Mouse (Mus musculus) heart, embryonic 16.5 days (tissue): ENCODE measurements around the gene Plxnb3. TPM values are rescaled to one million over a fixed set of nuclear protein-coding genes. Genes with fewer than 3 reads are reported as not detected.
A peak's percentile ranks its signal among the peaks of the same experiment; 100 is the strongest.

Source experiments
- ATAC-seq: fragments of 200-750 bp; cut with Nextera tagmentation; replicated peaks from 2 replicates; pipeline ENCODE4 v1.8.0; 2017; ENCODE audit warnings: moderate number of reproducible peaks; ENCODE audit not compliant: insufficient read depth, low FRiP score; ENCODE audit errors: extremely low read depth
- H3K27ac ChIP-seq: fragments of 300-500 bp; sonication (generic); 2 replicates; pipeline ENCODE4 v1.5.1; 2014; ENCODE audit warnings: mild to moderate bottlenecking, low read length, control low read depth, moderate library complexity
- H3K27me3 ChIP-seq: fragments of 300-500 bp; sonication (generic); 2 replicates; pipeline ENCODE4 v1.6.1; 2014; ENCODE audit warnings: low read length, mixed read lengths; ENCODE audit not compliant: control insufficient read depth, insufficient read depth
- H3K36me3 ChIP-seq: fragments of 300-500 bp; sonication (generic); 2 replicates; pipeline ENCODE4 v1.6.1; 2014; ENCODE audit not compliant: control insufficient read depth, insufficient read depth
- H3K4me1 ChIP-seq: fragments of 300-500 bp; sonication (generic); 2 replicates; pipeline ENCODE4 v1.6.1; 2014; ENCODE audit warnings: low read length, mixed read lengths; ENCODE audit not compliant: control insufficient read depth, insufficient read depth
- H3K4me2 ChIP-seq: fragments of 300-500 bp; sonication (generic); 2 replicates; pipeline ENCODE4 v1.6.1; 2014; ENCODE audit warnings: low read depth, mild to moderate bottlenecking, control low read depth, low read length
- H3K4me3 ChIP-seq: fragments of 300-500 bp; sonication (generic); 2 replicates; pipeline ENCODE4 v1.5.1; 2014; ENCODE audit warnings: mild to moderate bottlenecking, control low read depth, low read length
- H3K9ac ChIP-seq: fragments of 300-500 bp; sonication (generic); 2 replicates; pipeline ENCODE4 v1.6.1; 2014; ENCODE audit warnings: low read length, control low read depth
- H3K9me3 ChIP-seq: fragments of 300-500 bp; sonication (generic); replicated peaks from 2 replicates; pipeline ENCODE4 v1.6.1; 2016; ENCODE audit warnings: low read length; ENCODE audit not compliant: control insufficient read depth
- WGBS: fragments of 180-500 bp; shearing (Covaris S2); extraction: QIAGEN DNeasy Blood & Tissue Kit; methylation state at CpG from one replicate; pipeline ENCODE4 v1.1.7; 2014; 5-methylcytosine and 5-hydroxymethylcytosine counted together
- polyA plus RNA-seq: library from polyadenylated mRNA; unstranded; fragments of >200 nt; fragmentation: Nextera tagmentation; extraction: Ambion mirVana; gene quantifications from 2 replicates; pipeline ENCODE4 v1.2.1, GENCODE M21; 2015

The Plxnb3 gene
- polyA plus RNA-seq, 1 experiment from 2014 or later, result 0.71 TPM

DNA sequence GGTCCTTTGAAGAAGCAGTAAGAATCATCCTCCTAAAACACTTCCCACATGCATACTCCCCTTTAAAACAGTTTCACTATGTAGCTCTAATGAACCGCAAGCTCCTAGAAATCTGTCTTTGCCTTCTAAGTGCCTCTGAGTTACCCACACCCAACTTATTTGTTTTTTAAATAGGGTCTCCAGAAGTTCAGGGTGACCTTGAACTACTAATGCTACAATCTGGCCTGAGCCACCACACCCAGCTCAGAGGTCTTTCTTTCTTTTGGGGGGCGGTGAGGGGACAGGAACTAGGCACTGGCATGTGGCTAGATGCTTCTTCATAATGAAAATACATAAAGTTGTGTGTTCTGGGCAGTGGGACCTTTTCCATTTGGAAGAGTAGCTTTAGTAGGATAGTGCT lies 40.6 kb downstream of the Plxnb3 start:
- Histone ChIP-seq H3K27ac (no peak overlapping the region), H3K36me3 (no peaks in the 10 kb centered on the region), H3K9ac (no peak overlapping the region), H3K4me1 (no peaks in the 10 kb centered on the region), H3K27me3 (no peaks in the 10 kb centered on the region; the same call in 1 of the 2 replicates), H3K4me3 (no peak overlapping the region), H3K9me3 (no peaks in the 10 kb centered on the region), H3K4me2 (no peak overlapping the region)
- 82% methylated on average over 2 of the region's 2 CpGs for WGBS
- ATAC-seq, result no peak

DNA sequence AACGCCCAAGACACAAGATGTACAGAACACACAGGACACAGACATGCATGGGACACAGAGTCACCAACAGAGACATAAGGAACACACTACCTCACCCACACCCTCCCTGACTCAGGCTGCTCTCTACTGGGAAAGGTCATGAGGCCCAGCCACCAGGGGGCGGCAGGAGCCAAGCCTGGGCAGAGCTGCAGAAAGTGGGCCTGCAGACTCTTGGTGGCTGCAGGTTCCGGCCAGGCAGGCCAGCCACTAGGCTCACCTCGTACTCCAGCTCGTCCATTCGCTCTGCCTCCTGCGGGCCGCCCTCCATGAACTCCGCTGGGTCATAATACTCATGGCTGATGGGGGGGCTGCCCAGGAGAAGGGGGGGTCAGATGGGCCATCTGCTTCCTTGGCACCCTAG lies 41.6 kb downstream of the Plxnb3 start:
- H3K9ac ChIP-seq, result no peak overlapping the region
- ATAC-seq, result peak; percentile 76
- no peaks in the 10 kb centered on the region for H3K36me3 ChIP-seq
- no peaks in the 10 kb centered on the region; the same call in 1 of the 2 replicates for H3K27me3 ChIP-seq
- H3K4me2 ChIP-seq, result no peak overlapping the region
- no peak overlapping the region for H3K27ac ChIP-seq
- H3K9me3 ChIP-seq, result no peaks in the 10 kb centered on the region
- H3K4me1 ChIP-seq, result no peaks in the 10 kb centered on the region
- WGBS, result 37% methylated on average over 8 of the region's 9 CpGs
- H3K4me3 ChIP-seq, result no peak overlapping the region

DNA sequence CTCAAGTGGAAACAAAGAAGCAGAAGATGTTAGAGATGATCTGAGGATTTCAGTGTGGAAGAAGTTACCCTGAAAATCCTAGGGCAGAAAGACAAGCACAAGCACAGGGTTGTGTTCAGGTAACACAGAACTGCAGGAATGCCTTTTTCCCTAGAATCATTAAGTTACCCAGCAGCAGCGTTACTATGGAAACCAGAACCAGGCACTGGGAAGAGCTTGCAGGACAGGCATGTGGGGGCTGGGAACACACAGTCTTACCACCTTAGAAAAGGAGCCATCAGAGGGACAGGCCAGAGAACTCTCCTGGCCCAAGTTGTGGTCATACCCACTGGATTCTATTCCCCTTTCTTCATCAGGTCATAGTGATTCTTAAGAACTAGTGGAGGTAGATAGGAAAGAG lies 48.9 kb downstream of the Plxnb3 start:
- Histone ChIP-seq H3K4me2 (no peak overlapping the region), H3K4me3 (no peak overlapping the region), H3K4me1 (no peaks in the 10 kb centered on the region), H3K9me3 (no peaks in the 10 kb centered on the region), H3K36me3 (no peaks in the 10 kb centered on the region), H3K9ac (no peak overlapping the region), H3K27ac (no peak overlapping the region), H3K27me3 (no peaks in the 10 kb centered on the region)
- WGBS, result 65% methylated on average over 1 of the region's 1 CpGs
- ATAC-seq, result no peak

DNA sequence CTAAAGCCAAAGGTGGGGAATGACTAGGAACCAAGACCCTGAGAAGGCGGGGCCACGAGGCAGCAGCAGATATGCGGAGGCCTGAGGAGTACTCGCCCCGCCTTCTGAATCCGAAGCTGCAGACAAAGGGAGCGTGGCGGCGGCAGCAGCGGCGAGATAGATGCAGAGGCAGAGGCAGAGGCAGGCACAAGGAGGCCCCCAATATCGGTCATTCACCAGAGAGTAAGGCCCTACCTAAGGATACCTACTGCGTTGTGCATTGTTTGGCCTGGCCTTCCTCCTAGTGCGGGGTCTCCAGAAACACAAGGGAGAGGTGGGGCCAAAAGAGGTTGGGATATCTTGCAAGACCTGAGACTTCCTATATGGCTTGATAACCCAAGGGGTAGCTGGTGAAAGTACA lies 58.2 kb downstream of the Plxnb3 start:
- Histone ChIP-seq H3K9ac (no peak overlapping the region; the same call in 1 of the 2 replicates), H3K27me3 (no peaks in the 10 kb centered on the region; the same call in 1 of the 2 replicates), H3K36me3 (no peaks in the 10 kb centered on the region), H3K27ac (no peak overlapping the region), H3K9me3 (no peaks in the 10 kb centered on the region), H3K4me2 (peak overlapping the region; percentile 56), H3K4me3 (peak overlapping the region; percentile 27), H3K4me1 (0 out of 2 replicates have a peak, but pooled peaks cover 2% of the 10 kb centered on the region)
- no peak for ATAC-seq
- 7% methylated on average over 14 of the region's 14 CpGs for WGBS

DNA sequence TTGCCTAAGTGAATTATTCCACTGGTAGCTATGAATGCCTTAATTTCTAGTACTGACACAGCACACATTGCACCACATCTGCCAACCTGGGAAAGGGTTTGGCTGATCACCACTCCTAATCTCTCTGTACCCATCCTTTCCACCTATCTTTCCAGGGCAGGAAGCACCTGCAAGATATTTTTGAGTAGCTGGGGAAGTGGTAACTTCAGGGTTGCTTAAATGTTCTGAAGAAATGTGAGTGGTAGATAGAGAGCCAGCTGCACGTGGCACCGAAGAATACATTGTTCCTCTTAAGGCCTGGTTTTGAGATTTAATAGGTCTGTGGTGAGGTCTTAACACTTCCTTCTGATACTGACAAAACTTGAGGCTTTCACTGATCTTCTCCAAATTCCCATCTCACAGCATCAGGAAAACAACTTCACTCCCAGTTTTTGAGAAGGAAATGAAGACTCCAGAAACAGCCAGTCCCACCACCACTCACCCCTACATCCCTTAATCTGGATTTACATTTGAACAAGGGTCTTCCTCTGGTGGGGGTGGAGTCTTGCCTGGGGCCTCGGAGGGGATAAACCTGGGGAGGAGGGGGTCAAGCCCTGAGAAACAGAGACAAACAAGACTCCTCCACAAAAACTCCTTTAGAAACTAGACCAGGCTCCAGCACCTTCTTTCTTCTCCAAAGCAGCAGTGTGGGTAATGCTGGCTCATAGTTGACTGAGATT lies 59.9 kb downstream of the Plxnb3 start:
- Histone ChIP-seq H3K27ac (no peak overlapping the region), H3K4me1 (0 out of 2 replicates have a peak, but pooled peaks cover 2% of the 10 kb centered on the region), H3K27me3 (no peaks in the 10 kb centered on the region; the same call in 1 of the 2 replicates), H3K36me3 (no peaks in the 10 kb centered on the region), H3K4me2 (no peak overlapping the region), H3K9ac (no peak overlapping the region), H3K4me3 (no peak overlapping the region), H3K9me3 (no peaks in the 10 kb centered on the region)
- no peak; the same call in 1 of the 2 replicates for ATAC-seq
- WGBS, result 48% methylated on average over 3 of the region's 3 CpGs

Other genes with a start within 250 kb of the Plxnb3 start
- 1.1 and 1.7 TPM in 2 replicates for gene Dusp9, start 117.7 kb upstream of the Plxnb3 start, polyA plus RNA-seq
- gene Pnck, start 97.0 kb upstream of the Plxnb3 start, polyA plus RNA-seq, result 9.1 and 11.1 TPM in 2 replicates
- 9.2 and 9.9 TPM in 2 replicates for gene Slc6a8, start 83.9 kb upstream of the Plxnb3 start, polyA plus RNA-seq
- 187 and 188 TPM in 2 replicates for gene Bcap31, start 40.9 kb upstream of the Plxnb3 start, polyA plus RNA-seq
- 18.0 and 19.4 TPM in 2 replicates for gene Abcd1, start 40.5 kb upstream of the Plxnb3 start, polyA plus RNA-seq
- gene Srpk3, start 17.3 kb downstream of the Plxnb3 start, polyA plus RNA-seq, result 94.7 and 97.5 TPM in 2 replicates
- 523 and 569 TPM in 2 replicates for gene Idh3g, start 29.8 kb downstream of the Plxnb3 start, polyA plus RNA-seq
- gene Ssr4, start 29.9 kb downstream of the Plxnb3 start, polyA plus RNA-seq, result 155 TPM in 2 replicates
- gene Pdzd4, start 67.9 kb downstream of the Plxnb3 start, polyA plus RNA-seq, result 0.32 and 0.45 TPM in 2 replicates
- gene Avpr2, start 135.0 kb downstream of the Plxnb3 start, polyA plus RNA-seq, result 0.06 and 0.09 TPM in 2 replicates
- 0.60 and 0.77 TPM in 2 replicates for gene L1cam, start 139.0 kb downstream of the Plxnb3 start, polyA plus RNA-seq
- 3.7 and 4.7 TPM in 2 replicates for gene Arhgap4, start 164.8 kb downstream of the Plxnb3 start, polyA plus RNA-seq
- gene Naa10, start 164.9 kb downstream of the Plxnb3 start, polyA plus RNA-seq, result 89.8 and 97.1 TPM in 2 replicates
- 60.0 and 61.1 TPM in 2 replicates for gene Renbp, start 173.8 kb downstream of the Plxnb3 start, polyA plus RNA-seq
- gene Hcfc1, start 209.3 kb downstream of the Plxnb3 start, polyA plus RNA-seq, result 27.8 and 28.1 TPM in 2 replicates